Mouse (Mus musculus): ENCODE measurements around the gene Phactr1. TPM values are rescaled to one million over a fixed set of nuclear protein-coding genes. Genes with fewer than 3 reads are reported as not detected.

Gene Phactr1
- polyA plus RNA-seq (2015; fragmentation: Nextera tagmentation; extraction: Ambion mirVana): 32.4 and 34.4 TPM in 2 replicates

- H3K27me3 ChIP-seq (ENCODE audit: insufficient read depth, low read length): no peaks in the 10 kb centered on the region
- no peak within 1 kb of the TSS for H3K27ac ChIP-seq
- no peak within 1 kb of the TSS for H3K4me3 ChIP-seq (replicated peaks; ENCODE audit: low read depth, low read length)
- no peak within 1 kb of the TSS; the same call in 1 of the 2 replicates for H3K4me2 ChIP-seq (ENCODE audit: low read length)
- H3K9ac ChIP-seq (ENCODE audit: low read depth, low read length): no peak within 1 kb of the TSS
- TF ChIP-seq CTCF (IDR thresholded peaks at IDR 0.05; ENCODE audit: low read depth): no peak
- no peaks in the 10 kb centered on the region for H3K4me1 ChIP-seq (replicated peaks; ENCODE audit: insufficient read depth, low read length)
- WGBS: 16% methylated on average over 11 of the region's 11 CpGs
- DNase-seq (ENCODE audit: low spot score) (no peak), ATAC-seq (replicated peaks; ENCODE audit: low FRiP score, low read depth) (no peak)
- no peaks in the 10 kb centered on the region for H3K9me3 ChIP-seq (replicated peaks; ENCODE audit: low read length)
- H3K36me3 ChIP-seq (ENCODE audit: insufficient read depth, low read length): no peaks in the 10 kb centered on the region
Measured at GRCm38 (mm10) chr13:42680391-42680994, at the start of gene Phactr1. Gene Phactr1, plus strand, starts transcription at chr13:42680623.

DNA sequence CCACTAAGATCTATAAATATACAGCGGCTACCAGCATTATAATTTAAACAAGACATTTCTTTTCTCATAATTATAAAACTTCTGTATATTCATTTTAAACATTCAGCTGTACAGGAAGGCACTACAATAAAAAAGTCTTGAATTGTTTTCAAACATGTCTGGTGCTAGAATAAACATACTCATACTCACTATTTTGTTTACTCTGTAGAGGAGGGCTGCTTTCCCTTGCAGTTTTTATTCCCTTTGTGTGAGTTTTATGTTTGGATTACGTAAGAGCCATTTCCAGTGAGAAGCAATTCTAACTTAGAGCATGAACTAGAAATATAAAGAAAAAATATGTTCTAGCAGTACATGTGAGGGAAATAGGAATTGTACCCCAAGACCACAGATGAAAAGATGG lies 45.5 kb upstream of the Phactr1 start:
- no peak for TF ChIP-seq CTCF (IDR thresholded peaks at IDR 0.05; ENCODE audit: low read depth)
- no peak for DNase-seq (ENCODE audit: low spot score)

DNA sequence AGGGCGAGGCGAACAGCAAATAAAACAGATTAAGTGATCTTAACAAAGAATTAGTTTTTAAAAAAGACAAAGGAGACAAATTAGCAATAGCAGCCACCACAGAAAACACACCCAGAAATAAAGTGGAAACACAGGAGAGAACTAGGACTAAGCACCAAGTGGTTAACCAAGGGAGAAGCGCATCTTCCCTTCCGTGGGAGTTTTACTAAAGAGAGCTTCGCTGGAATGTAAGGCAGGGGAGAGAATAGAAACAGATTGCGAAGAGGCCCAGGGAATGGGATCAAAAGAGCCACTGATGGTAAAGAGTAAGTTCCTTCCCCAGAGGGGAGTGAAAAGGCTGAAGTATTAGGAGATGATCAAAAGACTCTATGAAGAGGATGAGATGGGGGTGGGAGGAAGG lies 30.2 kb upstream of the Phactr1 start:
- ATAC-seq (replicated peaks; ENCODE audit: low FRiP score, low read depth) (no peak), DNase-seq (ENCODE audit: low spot score) (no peak)
- no peaks in the 10 kb centered on the region for H3K4me1 ChIP-seq (replicated peaks; ENCODE audit: insufficient read depth, low read length)
- WGBS: 59% methylated on average over 6 of the region's 6 CpGs
- H3K36me3 ChIP-seq (ENCODE audit: insufficient read depth, low read length): no peaks in the 10 kb centered on the region
- H3K9me3 ChIP-seq (replicated peaks; ENCODE audit: low read length): no peaks in the 10 kb centered on the region
- H3K9ac ChIP-seq (ENCODE audit: low read depth, low read length): no peak overlapping the region
- no peak for TF ChIP-seq CTCF (IDR thresholded peaks at IDR 0.05; ENCODE audit: low read depth)
- no peak overlapping the region for H3K27ac ChIP-seq
- no peaks in the 10 kb centered on the region for H3K27me3 ChIP-seq (ENCODE audit: insufficient read depth, low read length)
- H3K4me2 ChIP-seq (ENCODE audit: low read length): no peak overlapping the region
- no peak overlapping the region for H3K4me3 ChIP-seq (replicated peaks; ENCODE audit: low read depth, low read length)

More for the DNA sequence above, 45.5 kb upstream of the Phactr1 start:
- Histone ChIP-seq H3K4me2 (ENCODE audit: low read length) (no peak overlapping the region), H3K27ac (no peak overlapping the region), H3K9ac (ENCODE audit: low read depth, low read length) (no peak overlapping the region), H3K4me3 (replicated peaks; ENCODE audit: low read depth, low read length) (no peak overlapping the region), H3K36me3 (ENCODE audit: insufficient read depth, low read length) (no peaks in the 10 kb centered on the region), H3K4me1 (replicated peaks; ENCODE audit: insufficient read depth, low read length) (no peaks in the 10 kb centered on the region), H3K9me3 (replicated peaks; ENCODE audit: low read length) (no peaks in the 10 kb centered on the region), H3K27me3 (ENCODE audit: insufficient read depth, low read length) (no peaks in the 10 kb centered on the region)
- 81% methylated on average over 2 of the region's 2 CpGs for WGBS
- ATAC-seq (replicated peaks; ENCODE audit: low FRiP score, low read depth): no peak

GRCm38 (mm10) chr13:42656643-42657315 lies 23.6 kb upstream of the Phactr1 start:
- Histone ChIP-seq H3K27me3 (ENCODE audit: insufficient read depth, low read length) (no peaks in the 10 kb centered on the region), H3K36me3 (ENCODE audit: insufficient read depth, low read length) (no peaks in the 10 kb centered on the region), H3K4me2 (ENCODE audit: low read length) (no peak overlapping the region), H3K9ac (ENCODE audit: low read depth, low read length) (no peak overlapping the region), H3K9me3 (replicated peaks; ENCODE audit: low read length) (no peaks in the 10 kb centered on the region), H3K4me3 (replicated peaks; ENCODE audit: low read depth, low read length) (no peak overlapping the region), H3K4me1 (replicated peaks; ENCODE audit: insufficient read depth, low read length) (no peaks in the 10 kb centered on the region), H3K27ac (no peak overlapping the region)
- ATAC-seq (replicated peaks; ENCODE audit: low FRiP score, low read depth) (no peak), DNase-seq (ENCODE audit: low spot score) (no peak)
- WGBS: 65% methylated on average over 7 of the region's 7 CpGs
- no peak for TF ChIP-seq CTCF (IDR thresholded peaks at IDR 0.05; ENCODE audit: low read depth)

- Histone ChIP-seq H3K36me3 (ENCODE audit: insufficient read depth, low read length) (no peaks in the 10 kb centered on the region), H3K27ac (no peak overlapping the region), H3K4me3 (replicated peaks; ENCODE audit: low read depth, low read length) (no peak overlapping the region), H3K9ac (ENCODE audit: low read depth, low read length) (no peak overlapping the region), H3K27me3 (ENCODE audit: insufficient read depth, low read length) (no peaks in the 10 kb centered on the region), H3K9me3 (replicated peaks; ENCODE audit: low read length) (no peaks in the 10 kb centered on the region), H3K4me2 (ENCODE audit: low read length) (no peak overlapping the region), H3K4me1 (replicated peaks; ENCODE audit: insufficient read depth, low read length) (no peaks in the 10 kb centered on the region)
- no peak for TF ChIP-seq CTCF (IDR thresholded peaks at IDR 0.05; ENCODE audit: low read depth)
- 62% methylated on average over 10 of the region's 10 CpGs for WGBS
- no peak for ATAC-seq (replicated peaks; ENCODE audit: low FRiP score, low read depth)
- DNase-seq (ENCODE audit: low spot score): no peak
Measured at GRCm38 (mm10) chr13:42671651-42672290, 8.7 kb upstream of the Phactr1 start.

GRCm38 (mm10) chr13:42681299-42681698 lies 876 bp downstream of the Phactr1 start:
- Histone ChIP-seq H3K36me3 (ENCODE audit: insufficient read depth, low read length) (no peaks in the 10 kb centered on the region), H3K27me3 (ENCODE audit: insufficient read depth, low read length) (no peaks in the 10 kb centered on the region), H3K9me3 (replicated peaks; ENCODE audit: low read length) (no peaks in the 10 kb centered on the region), H3K27ac (no peak overlapping the region), H3K9ac (ENCODE audit: low read depth, low read length) (no peak overlapping the region), H3K4me1 (replicated peaks; ENCODE audit: insufficient read depth, low read length) (no peaks in the 10 kb centered on the region), H3K4me2 (ENCODE audit: low read length) (no peak overlapping the region; the same call in 1 of the 2 replicates), H3K4me3 (replicated peaks; ENCODE audit: low read depth, low read length) (no peak overlapping the region)
- DNase-seq (ENCODE audit: low spot score) (no peak), ATAC-seq (replicated peaks; ENCODE audit: low FRiP score, low read depth) (no peak)
- TF ChIP-seq CTCF (IDR thresholded peaks at IDR 0.05; ENCODE audit: low read depth): no peak
- 72% methylated on average over 9 of the region's 9 CpGs for WGBS

Measured in kidney, postnatal 0 days (tissue).